Mouse (Mus musculus) intestine, embryonic 16.5 days (tissue): ENCODE data around the gene Fam221a. TPM values are rescaled to one million over a fixed set of nuclear protein-coding genes. Genes with fewer than 3 reads are reported as not detected.
"Not testable (repeated sequence)": the region's sequence is repeated elsewhere in the genome, so short reads cannot be mapped to it uniquely, and the experiment has no call there.

Experiments used
- ATAC-seq: fragments of 200-750 bp; cut with Nextera tagmentation; 2 replicates; pipeline ENCODE4 v1.8.0; 2017; ENCODE audit warnings: moderate TSS enrichment, moderate library complexity
- H3K27ac ChIP-seq: fragments of 300-500 bp; sonication (generic); 2 replicates; pipeline ENCODE4 v1.5.1; 2014; ENCODE audit warnings: mild to moderate bottlenecking, low read length
- H3K27me3 ChIP-seq: fragments of 300-500 bp; sonication (generic); replicated peaks from 2 replicates; pipeline ENCODE4 v1.6.1; 2014; ENCODE audit warnings: low read length, control low read depth, mixed read lengths; ENCODE audit not compliant: control insufficient read depth, insufficient read depth
- H3K36me3 ChIP-seq: fragments of 300-500 bp; sonication (generic); 2 replicates; pipeline ENCODE4 v1.6.1; 2014; ENCODE audit warnings: low read length, control low read depth; ENCODE audit not compliant: control insufficient read depth, insufficient read depth
- H3K4me1 ChIP-seq: fragments of 300-500 bp; sonication (generic); 2 replicates; pipeline ENCODE4 v1.6.1; 2014; ENCODE audit warnings: low read length, control low read depth, mixed read lengths; ENCODE audit not compliant: control insufficient read depth, insufficient read depth
- H3K4me2 ChIP-seq: fragments of 300-500 bp; sonication (generic); 2 replicates; pipeline ENCODE4 v1.6.1; 2014; ENCODE audit warnings: low read depth, low read length, control low read depth
- H3K4me3 ChIP-seq: fragments of 300-500 bp; sonication (generic); 2 replicates; pipeline ENCODE4 v1.5.1; 2014; ENCODE audit warnings: mild to moderate bottlenecking, low read length
- H3K9ac ChIP-seq: fragments of 300-500 bp; sonication (generic); 2 replicates; pipeline ENCODE4 v1.6.1; 2014; ENCODE audit warnings: low read depth, low read length
- H3K9me3 ChIP-seq: fragments of 300-500 bp; sonication (generic); 2 replicates; pipeline ENCODE4 v1.6.1; 2016; ENCODE audit warnings: low read length, control low read depth; ENCODE audit not compliant: control insufficient read depth
- WGBS: fragments of 180-500 bp; shearing (Covaris S2); extraction: QIAGEN DNeasy Blood & Tissue Kit; methylation state at CpG from one replicate; pipeline ENCODE4 v1.1.7; 2014; 5-methylcytosine and 5-hydroxymethylcytosine counted together
- polyA plus RNA-seq: library from polyadenylated mRNA; unstranded; fragments of >200 nt; fragmentation: Nextera tagmentation; extraction: Ambion mirVana; gene quantifications from 2 replicates; pipeline ENCODE4 v1.2.1, GENCODE M21; 2015

Gene Fam221a
- polyA plus RNA-seq, 1 experiment from 2014 or later = 6.6 TPM

GRCm38 (mm10) chr6:49368212-49368611, 673 bp downstream of the Fam221a start:
- H3K4me2 ChIP-seq = peak overlapping the region; percentile 85
- no peaks in the 10 kb centered on the region for H3K36me3 ChIP-seq
- H3K9me3 ChIP-seq = no peaks in the 10 kb centered on the region
- H3K27me3 ChIP-seq = no peaks in the 10 kb centered on the region
- 29% methylated on average over 3 of the region's 3 CpGs for WGBS
- peak overlapping the region; percentile 79 for H3K9ac ChIP-seq
- ATAC-seq = no peak
- H3K4me3 ChIP-seq = peak overlapping the region; percentile 68
- no peak overlapping the region; the same call in 1 of the 2 replicates for H3K27ac ChIP-seq
- H3K4me1 ChIP-seq = 0 out of 2 replicates have a peak, but pooled peaks cover 2% of the 10 kb centered on the region

DNA sequence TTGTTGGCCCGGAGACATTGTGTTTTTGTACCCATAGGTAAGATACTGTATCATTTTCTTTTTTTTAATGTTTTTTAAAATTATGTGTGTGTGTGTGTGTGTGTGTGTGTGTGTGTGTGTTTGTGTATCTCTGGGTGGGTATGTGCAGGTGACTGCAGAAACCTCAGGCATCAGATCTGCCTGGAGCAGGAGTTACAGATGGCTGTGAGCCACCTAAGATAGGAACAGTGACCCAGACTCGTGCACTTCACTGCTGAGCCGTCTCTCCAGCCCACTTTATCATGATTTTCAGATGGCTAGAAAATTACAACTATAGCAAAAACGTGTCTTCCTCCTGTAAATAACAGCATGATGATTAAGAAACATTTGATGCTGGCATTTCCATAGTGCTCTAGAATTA, 5.2 kb downstream of the Fam221a start:
- no peak overlapping the region for H3K4me3 ChIP-seq
- H3K9ac ChIP-seq = no peak overlapping the region
- H3K4me2 ChIP-seq = no peak overlapping the region
- no peaks in the 10 kb centered on the region for H3K36me3 ChIP-seq
- no peak for ATAC-seq
- 79% methylated on average over 4 of the region's 4 CpGs for WGBS
- no peak overlapping the region for H3K27ac ChIP-seq
- H3K9me3 ChIP-seq = no peaks in the 10 kb centered on the region
- H3K4me1 ChIP-seq = no peaks in the 10 kb centered on the region
- no peaks in the 10 kb centered on the region for H3K27me3 ChIP-seq

GRCm38 (mm10) chr6:49373943-49374342, 6.4 kb downstream of the Fam221a start:
- Histone ChIP-seq H3K9me3 (no peaks in the 10 kb centered on the region), H3K27me3 (no peaks in the 10 kb centered on the region), H3K4me2 (no peak overlapping the region), H3K9ac (no peak overlapping the region), H3K4me3 (no peak overlapping the region), H3K27ac (no peak overlapping the region), H3K36me3 (no peaks in the 10 kb centered on the region), H3K4me1 (no peaks in the 10 kb centered on the region)
- WGBS = 47% methylated on average over 2 of the region's 2 CpGs
- no peak for ATAC-seq

DNA sequence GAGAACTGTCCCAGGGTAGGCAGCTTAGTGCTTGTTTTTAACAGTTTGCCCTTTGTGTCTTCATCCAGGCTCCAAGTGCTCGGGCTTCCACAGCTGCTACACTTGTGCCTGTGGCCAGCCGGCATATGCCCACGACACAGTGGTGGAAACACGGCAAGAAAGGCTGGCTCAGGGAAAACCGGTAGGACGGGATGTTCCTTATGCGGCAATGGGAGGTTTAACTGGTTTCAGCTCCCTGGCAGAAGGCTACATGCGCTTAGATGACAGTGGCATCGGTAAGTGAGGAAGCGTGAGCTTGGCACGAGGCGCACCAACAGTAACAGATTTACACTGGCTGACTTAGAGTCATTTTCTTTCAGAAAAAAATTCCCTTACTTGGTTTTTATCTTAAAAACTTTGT, 10.8 kb downstream of the Fam221a start:
- H3K9me3 ChIP-seq = no peaks in the 10 kb centered on the region
- H3K4me2 ChIP-seq = no peak overlapping the region
- H3K4me1 ChIP-seq = no peaks in the 10 kb centered on the region
- H3K27ac ChIP-seq = no peak overlapping the region
- no peak for ATAC-seq
- H3K27me3 ChIP-seq = no peaks in the 10 kb centered on the region
- no peak overlapping the region for H3K9ac ChIP-seq
- WGBS = 62% methylated on average over 12 of the region's 12 CpGs
- H3K36me3 ChIP-seq = no peaks in the 10 kb centered on the region
- no peak overlapping the region for H3K4me3 ChIP-seq

DNA sequence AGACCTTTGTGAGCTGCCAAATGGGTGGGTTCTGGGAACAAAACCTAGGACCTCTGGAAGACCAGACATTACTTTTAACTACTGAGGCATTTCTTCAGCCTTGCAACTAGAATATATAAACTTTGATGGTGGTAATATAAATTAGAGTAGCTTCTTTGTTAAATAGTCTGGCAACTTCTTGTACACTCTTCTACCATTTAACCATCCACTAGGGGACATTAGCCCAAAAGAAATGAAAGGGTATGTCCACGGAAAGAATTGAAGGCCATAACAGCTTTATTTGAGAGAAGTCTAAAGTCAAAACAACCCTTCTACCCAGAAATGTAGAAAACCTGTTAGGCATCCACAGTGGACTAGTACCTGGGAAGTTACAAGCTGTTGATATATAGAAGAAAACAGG, 26.7 kb downstream of the Fam221a start:
- H3K27ac ChIP-seq = no peak overlapping the region
- no peak overlapping the region for H3K4me3 ChIP-seq
- H3K9me3 ChIP-seq = no peaks in the 10 kb centered on the region
- no peak overlapping the region for H3K4me2 ChIP-seq
- WGBS = 79% methylated on average over 1 of the region's 1 CpGs
- no peaks in the 10 kb centered on the region for H3K36me3 ChIP-seq
- ATAC-seq = no peak
- H3K4me1 ChIP-seq = no peaks in the 10 kb centered on the region
- no peak overlapping the region for H3K9ac ChIP-seq
- no peaks in the 10 kb centered on the region for H3K27me3 ChIP-seq

DNA sequence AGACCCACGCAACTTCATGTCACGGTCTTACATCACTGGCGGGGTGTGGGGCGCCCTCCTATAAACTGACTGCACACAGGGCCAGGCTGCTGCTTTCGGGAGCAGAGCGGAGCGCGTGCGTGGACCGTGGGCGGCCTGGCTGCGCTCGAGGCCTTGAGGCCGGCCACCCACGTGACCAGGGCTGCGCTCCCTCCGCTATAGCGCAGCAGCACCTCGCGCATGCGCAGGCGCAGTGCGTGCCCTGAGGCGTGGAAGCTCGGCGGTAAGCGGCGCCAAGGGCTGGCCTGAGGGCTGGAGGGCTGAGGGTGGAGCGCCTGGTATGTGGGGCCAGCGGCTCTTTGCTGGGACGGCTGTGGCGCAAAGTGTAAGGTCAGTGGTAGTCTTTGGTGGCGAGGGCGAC, 27.8 kb downstream of the Fam221a start, which contains the start of gene Stk31:
Gene Stk31 (plus strand): TSS at position 289 of the 400 bp plus-strand sequence.
- H3K4me2 ChIP-seq = no peak within 1 kb of the TSS
- H3K9ac ChIP-seq = no peak within 1 kb of the TSS
- no peaks in the 10 kb centered on the region for H3K27me3 ChIP-seq
- H3K4me1 ChIP-seq = no peaks in the 10 kb centered on the region
- ATAC-seq = no peak
- no peaks in the 10 kb centered on the region for H3K9me3 ChIP-seq
- H3K4me3 ChIP-seq = no peak within 1 kb of the TSS
- H3K36me3 ChIP-seq = no peaks in the 10 kb centered on the region
- 87% methylated on average over 34 of the region's 34 CpGs for WGBS
- no peak within 1 kb of the TSS for H3K27ac ChIP-seq

- H3K27me3 ChIP-seq = no peaks in the 10 kb centered on the region
- ATAC-seq = no peak
- H3K27ac ChIP-seq = no peak overlapping the region
- H3K36me3 ChIP-seq = no peaks in the 10 kb centered on the region
- H3K9me3 ChIP-seq = no peaks in the 10 kb centered on the region
- H3K4me2 ChIP-seq = no peak overlapping the region
- H3K4me1 ChIP-seq = no peaks in the 10 kb centered on the region
- no peak overlapping the region for H3K4me3 ChIP-seq
- H3K9ac ChIP-seq = no peak overlapping the region
Measured at GRCm38 (mm10) chr6:49397466-49397865, 29.9 kb downstream of the Fam221a start.

GRCm38 (mm10) chr6:49398365-49398764, 30.8 kb downstream of the Fam221a start:
- Histone ChIP-seq H3K4me1 (no peaks in the 10 kb centered on the region), H3K4me3 (no peak overlapping the region)

DNA sequence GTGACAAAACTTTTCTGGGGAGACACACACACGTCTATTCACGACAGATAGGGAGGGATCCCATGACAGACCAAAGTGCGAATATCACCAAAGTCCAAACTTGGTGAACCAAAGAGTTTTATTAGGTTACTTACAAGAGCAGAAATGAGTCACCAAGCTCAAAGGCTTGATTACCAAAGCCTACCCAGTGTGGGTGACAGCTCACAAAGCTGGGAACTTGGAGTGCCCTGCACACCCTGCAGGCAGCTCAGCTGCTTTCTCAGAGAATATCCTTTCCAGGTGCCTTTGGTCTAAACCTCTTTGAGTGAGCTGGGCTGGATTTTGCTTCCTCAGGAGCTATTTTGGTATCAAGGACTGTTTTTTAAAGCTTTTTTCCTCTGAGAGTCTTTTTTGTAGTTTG, 43.3 kb downstream of the Fam221a start:
- Histone ChIP-seq H3K27me3 (no peaks in the 10 kb centered on the region), H3K4me3 (no peak overlapping the region), H3K4me1 (no peaks in the 10 kb centered on the region), H3K4me2 (no peak overlapping the region), H3K9me3 (no peaks in the 10 kb centered on the region), H3K36me3 (no peaks in the 10 kb centered on the region), H3K9ac (no peak overlapping the region), H3K27ac (0 out of 2 replicates have a peak overlapping the region, but pooled peaks have one; percentile 1)
- WGBS = 57% methylated on average over 3 of the region's 3 CpGs
- ATAC-seq = peak; percentile 74

More at GRCm38 (mm10) chr6:49398365-49398764, 30.8 kb downstream of the Fam221a start:
- H3K9ac ChIP-seq = no peak overlapping the region
- no peak overlapping the region for H3K4me2 ChIP-seq
- no peak for ATAC-seq
- no peak overlapping the region for H3K27ac ChIP-seq
- H3K9me3 ChIP-seq = no peaks in the 10 kb centered on the region
- no peaks in the 10 kb centered on the region for H3K36me3 ChIP-seq
- no peaks in the 10 kb centered on the region for H3K27me3 ChIP-seq

DNA sequence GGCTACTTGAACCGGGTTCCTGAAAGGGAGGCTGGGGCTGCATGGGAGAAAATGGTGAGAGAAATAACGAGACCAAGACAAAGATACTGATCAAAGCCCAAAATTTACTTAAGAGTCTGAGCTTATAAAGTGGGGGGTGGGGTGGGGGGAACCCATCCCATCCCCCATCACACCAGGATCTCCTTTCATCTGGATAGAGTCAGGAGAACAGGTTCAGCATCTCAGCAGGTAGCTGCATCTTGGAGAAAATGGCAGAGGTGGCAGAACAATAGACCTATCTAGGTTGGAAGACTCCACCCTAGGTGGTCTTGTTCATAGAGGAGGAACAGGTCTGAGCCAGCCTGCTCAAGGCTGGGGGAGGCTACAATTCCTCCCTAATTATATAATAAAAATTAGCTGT, 45.4 kb downstream of the Fam221a start:
- H3K4me3 ChIP-seq, H3K4me2 ChIP-seq, H3K36me3 ChIP-seq, H3K27me3 ChIP-seq, ATAC-seq, H3K9ac ChIP-seq, H3K9me3 ChIP-seq, H3K27ac ChIP-seq, H3K4me1 ChIP-seq: not testable (repeated sequence)
- 62% methylated on average over 2 of the region's 2 CpGs for WGBS
